Mouse (Mus musculus): Measurements from ENCODE around the gene Shb.
"Not testable (repeated sequence)": the region's sequence is repeated elsewhere in the genome, so short reads cannot be mapped to it uniquely, and the experiment has no call there.

Gene Shb

DNA sequence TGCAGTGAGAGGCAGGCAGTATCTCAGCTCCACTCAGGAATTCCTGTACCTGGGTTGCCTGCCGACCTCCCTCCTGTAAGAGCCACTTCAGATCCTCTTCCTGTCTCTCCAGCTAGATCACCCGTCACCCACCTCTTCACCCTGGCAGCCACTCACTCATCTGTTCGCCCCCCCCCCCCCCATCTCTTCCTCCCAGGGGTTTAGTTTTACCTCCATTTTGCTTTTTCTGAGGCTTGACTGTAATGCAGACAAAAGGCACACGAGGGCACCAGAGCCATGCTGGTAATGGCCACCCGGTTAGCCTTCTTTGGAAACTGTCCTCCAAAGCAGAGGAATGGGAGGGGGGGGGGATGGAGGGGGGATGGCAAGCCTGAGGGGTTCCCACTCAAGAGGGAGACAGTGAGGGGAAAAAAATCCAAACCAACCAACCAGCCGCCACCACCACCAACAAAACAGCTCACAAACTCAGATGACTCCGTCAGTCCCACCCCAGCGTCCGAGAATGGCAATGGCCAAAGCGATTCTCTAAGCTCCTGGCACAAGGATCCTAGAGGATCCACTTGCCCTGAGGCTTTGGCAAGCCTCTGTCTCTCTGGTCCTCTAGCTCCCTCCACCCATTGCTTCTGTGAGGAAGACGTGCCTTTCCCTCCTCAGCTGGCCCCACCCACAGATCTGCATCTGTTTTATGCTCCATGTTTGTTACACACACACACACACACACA, 113.9 kb downstream of the Shb start:
- DNase-seq (ENCODE audit: low spot score) = peak; percentile 62

DNA sequence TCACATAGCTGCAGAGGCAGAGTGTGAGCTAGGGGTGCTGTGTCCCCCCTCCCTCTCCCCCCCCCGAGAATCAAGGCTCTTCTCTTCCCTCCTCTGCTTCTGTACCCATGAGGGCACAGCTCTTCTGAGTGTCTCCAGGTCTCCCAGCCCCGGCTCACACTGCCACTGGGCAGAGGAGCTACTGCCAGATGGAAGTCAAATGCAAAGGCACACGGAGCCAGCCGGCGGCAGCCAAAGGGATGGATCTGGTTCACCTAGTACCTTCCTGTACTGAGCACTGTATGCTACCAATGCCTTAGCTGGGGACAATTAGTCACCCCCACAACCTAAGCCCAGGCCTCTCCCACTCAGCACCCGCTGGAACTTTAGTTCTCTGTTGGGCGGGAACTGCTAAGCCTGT, 116.0 kb downstream of the Shb start:
- DNase-seq (ENCODE audit: low spot score) = no peak

DNA sequence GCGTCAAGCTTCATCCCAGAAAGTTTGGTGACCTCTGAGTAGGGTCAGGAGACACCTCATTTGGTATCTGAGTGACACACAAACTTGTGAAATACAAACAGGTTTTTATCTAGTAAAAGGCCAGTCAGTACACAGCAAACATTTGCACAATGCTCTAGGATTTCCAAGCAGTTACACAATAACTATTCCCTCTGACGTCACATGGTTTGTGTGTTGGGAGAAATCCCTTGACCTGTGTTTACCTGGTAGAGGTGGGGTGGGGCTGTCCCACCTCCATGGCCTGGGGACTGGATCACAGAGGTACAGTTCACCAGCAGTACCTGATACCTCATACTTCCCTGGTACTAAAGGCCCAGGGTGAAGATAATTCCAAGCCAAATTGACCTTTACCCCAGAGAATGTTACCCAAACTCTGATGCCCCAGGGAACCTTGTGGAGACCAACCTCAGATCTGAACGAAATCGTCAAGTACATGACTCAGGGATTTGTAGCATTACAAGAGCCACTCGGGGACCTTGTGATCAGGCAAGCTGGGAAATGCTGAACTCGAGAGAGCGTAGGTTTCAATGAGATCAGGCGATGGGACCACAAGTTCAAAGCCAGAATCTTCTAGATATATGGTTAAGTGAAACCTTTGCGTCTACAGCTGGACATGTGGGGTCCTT, 118.5 kb downstream of the Shb start:
- DNase-seq (ENCODE audit: low spot score) = no peak

GRCm38 (mm10) chr4:45412433-45413192, 119.7 kb downstream of the Shb start:
- no peak for DNase-seq (ENCODE audit: low spot score)

GRCm38 (mm10) chr4:45411181-45411790, 121.0 kb downstream of the Shb start:
- no peak for DNase-seq (ENCODE audit: low spot score)

DNA sequence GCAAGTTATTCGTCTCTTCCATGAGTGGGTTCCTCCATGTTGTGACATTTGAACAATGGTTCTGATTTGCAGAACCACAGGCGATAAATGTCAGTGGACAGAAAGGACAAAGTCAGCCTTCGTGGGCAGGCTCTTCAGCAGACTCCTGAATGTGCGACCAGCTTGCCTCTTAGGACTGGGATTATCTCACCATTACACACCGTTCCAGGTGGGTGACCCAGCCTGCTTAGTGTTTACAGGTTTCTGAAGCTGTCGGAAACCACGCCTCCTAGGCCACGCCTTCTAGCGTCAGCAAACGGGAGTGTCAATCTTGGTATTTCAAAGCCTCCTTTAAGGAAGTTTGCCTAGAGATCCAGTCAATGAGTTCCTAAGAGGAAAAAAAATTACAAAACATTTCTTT, 123.0 kb downstream of the Shb start:
- peak; percentile 38 for DNase-seq (ENCODE audit: low spot score)

DNA sequence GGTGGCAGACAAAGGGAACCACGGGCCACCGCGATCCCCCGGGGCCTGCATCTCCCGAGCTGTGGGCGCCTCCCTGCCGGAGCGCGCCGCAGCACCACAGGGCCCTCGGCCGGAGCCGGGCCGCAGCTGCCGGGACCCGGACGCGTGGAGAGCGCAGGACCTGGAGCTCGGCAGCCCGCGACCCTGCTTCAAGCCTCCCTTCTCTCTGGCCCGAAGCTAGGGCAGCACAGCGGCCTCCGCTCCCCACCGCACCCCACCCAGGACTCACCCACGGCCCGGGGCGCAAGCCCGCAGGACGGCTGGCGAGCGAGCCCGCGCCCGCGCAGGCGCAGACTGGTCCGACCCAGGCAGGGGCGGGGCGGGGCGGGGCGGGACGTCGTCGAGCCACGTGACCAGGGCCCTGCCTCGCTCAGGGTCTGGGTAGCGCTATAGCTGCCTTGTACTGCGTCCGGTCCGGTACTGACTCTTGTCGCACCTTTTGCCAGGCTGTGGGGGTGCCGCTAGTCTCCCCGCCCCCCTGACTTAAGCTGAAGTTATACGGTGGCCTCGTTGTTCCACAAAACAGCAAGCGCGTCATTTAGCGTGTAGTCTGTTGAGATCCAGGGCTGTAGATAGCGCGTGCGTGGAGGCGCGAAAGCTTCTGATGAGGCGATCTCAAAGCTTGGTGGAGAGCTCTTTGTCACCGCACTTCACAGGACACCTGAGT, 123.7 kb downstream of the Shb start, which contains the start of gene Slc25a51:
Slc25a51 (minus strand) TSS at position 340 of the 706 bp plus-strand sequence.
- DNase-seq (ENCODE audit: low spot score) = peak; percentile 86

DNA sequence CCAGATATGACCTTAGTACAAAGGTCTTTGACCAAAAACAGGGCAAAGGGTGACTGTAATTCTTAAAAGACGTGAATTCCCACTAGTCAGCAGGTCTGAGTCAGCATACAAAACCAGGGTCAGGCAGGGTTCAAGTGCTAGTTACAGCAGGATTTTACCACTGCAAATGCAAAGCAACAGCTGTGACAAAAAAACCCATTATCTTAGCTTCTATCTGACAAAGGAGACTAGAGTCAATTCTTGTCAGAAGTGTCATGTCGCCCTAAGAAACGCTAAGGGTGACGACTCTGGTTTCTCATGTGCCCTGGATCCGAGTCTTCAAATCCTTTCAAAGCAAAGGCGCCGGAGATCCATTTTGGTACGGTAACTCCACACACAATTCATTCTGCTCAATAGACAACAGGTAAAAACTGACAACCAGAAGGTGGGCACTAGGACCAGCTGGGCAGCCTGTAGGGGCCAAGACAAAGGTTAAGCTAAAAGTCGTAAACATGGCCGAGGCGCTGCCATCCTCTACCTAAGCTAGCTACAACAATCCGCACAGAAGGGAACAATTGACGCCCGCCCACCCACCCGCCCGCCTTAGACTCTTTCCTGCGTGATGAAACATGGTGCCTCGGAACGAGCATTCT, 124.5 kb downstream of the Shb start:
- peak; percentile 25 for DNase-seq (ENCODE audit: low spot score)

DNA sequence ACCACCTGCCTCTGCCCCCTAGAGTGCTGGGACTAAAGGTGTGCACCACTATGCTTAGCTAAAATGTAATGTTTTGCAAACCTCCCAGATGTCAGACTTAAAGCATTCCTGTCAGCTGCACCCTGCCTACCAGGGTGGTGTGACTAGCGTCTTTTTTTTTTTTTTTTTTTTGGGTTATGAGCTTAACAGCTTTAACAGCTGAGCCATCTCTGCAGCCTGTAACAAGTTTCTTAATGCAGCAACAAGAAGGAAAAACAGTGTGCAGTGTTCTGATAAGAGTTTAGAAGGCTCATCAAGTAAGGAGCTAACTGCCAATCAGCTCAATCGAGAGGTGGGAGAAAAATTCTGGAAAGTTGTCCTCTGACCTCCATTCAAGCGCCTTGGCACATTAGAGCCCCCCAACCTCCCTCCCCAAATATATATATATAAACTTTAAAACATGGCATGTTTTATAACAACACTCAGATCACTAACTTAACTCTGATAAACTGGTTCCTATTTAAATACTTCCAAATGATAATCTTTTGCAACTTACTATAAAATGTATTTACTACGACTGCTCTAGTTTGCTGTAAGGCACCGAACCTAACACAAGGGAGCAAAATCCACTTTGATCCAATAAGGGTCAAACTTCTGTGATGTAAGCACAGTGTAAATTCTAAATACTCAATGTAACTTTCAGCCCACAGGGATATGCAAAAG, 125.1 kb downstream of the Shb start:
- no peak for DNase-seq (ENCODE audit: low spot score)

DNA sequence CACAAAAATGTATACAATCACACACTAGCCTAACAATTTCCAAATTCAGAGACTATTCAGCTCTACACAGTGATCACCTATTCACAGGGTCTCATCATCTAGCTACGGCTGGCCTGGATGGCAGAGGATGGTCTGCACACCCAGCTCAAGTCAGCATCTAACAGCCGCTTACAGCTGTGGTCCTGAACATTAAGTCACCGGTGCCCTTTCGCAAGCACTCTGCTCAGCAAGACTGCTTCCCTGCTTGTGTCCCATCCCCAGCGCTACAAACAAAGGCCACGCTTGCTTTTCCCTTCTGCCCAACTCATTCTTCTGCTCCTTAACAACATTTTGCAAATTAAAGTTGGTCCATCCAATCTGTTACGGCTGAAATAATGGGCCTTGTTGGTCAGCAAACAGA, 125.9 kb downstream of the Shb start:
- DNase-seq (ENCODE audit: low spot score) = no peak

DNA sequence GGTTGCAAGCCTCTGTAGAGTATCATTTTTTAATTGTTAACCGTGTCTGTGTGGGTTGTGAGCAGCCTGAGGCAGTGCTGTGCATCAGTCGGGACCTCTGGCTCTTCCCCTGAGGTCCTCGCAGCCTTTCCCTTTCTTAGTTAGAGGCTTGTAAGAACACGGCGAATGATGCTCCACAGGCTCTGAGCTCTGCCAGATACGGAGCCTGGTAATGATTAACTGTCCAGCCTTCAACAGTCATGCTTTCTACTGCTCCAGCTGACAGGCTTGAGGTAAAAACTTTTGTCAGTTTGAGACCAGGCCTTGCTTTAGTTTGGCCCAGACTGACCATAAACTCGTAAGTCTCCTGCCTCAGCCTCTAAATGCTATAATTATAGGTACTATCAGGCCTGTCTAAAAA, 127.0 kb downstream of the Shb start:
- peak; percentile 12 for DNase-seq (ENCODE audit: low spot score)

GRCm38 (mm10) chr4:45404086-45404485, 128.2 kb downstream of the Shb start:
- DNase-seq (ENCODE audit: low spot score) = no peak

DNA sequence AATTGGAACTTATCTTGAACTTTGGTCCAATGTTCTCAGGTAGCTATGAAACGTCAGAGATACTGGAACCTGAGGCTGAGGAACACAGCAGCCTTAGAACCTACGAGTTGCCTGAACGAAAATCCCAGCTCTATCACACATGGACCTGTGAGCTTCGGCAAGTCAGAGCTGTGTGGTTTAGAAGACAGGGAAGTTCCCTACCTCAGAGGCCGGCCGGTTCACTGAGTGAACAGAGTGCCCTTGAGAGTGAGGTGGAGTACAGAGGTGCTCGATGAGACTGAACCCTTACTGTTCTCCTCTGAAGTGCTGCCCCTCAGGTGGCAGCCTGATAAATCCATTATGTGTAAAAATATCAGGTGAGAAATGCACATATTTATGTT, 128.8 kb downstream of the Shb start:
- DNase-seq (ENCODE audit: low spot score) = no peak

- no peak for DNase-seq (ENCODE audit: low spot score)
These were observed 129.3 kb downstream of the Shb start for GRCm38 (mm10) chr4:45402878-45403498.

GRCm38 (mm10) chr4:45402281-45402680, 130.0 kb downstream of the Shb start:
- no peak for DNase-seq (ENCODE audit: low spot score)

DNA sequence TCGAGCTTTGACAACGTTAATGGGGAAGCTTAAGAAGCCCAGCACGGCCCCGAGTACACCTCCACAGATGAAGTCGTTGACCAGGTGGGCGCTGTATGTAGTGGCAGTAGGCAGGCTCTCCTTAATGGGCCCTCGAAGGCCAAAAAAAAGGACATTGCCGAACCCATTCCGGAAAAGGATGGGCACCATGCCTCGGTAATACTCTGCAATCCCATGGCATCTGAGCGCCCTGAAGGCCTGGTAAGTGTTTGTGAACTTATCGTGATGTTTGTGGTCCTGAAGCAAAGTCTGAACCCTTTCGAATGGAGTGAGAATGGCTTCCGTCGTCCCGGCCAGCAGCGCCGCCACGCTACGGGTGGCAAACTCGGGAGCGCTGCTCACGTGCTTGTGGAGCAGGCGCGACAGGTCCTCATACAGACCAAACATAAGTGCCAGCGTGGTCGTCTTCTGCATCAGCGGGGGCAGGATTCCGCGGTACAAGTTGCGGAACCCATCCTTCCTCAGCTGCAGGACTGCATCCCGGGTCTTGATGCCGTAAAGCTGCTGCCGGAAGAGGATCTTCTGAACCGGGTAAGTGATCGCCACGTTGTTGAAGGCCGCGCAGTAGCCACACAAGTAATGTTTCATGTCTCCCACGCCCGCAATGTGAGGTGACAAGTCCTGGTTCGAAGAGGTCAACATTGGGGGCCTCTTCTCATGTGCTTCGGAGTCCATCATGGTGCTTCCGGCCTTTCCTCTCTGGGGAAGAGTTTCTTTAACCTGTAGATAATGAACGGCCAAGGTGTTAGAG, 132.7 kb downstream of the Shb start:
- DNase-seq (ENCODE audit: low spot score) = no peak

GRCm38 (mm10) chr4:45398315-45398714, 134.0 kb downstream of the Shb start:
- DNase-seq (ENCODE audit: low spot score) = not testable (repeated sequence)

DNA sequence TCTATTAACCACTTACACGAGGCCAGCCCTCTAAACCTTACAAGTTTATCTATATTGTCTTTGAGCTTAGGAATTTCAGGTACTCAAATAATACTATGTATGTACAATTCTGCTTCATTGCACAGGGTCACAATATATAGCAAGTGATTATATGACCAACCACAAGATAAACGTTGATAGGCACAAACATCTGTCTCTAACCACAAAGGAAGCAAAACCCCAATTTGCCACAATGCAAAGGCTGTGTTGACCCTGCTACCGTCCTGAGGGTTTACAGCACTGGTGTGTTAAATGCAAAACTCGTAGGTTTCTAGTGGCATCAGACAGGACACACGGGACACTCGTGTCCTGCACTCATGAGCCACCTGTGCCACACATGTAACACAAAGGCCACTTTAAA, 136.1 kb downstream of the Shb start:
- not testable (repeated sequence) for DNase-seq (ENCODE audit: low spot score)

DNA sequence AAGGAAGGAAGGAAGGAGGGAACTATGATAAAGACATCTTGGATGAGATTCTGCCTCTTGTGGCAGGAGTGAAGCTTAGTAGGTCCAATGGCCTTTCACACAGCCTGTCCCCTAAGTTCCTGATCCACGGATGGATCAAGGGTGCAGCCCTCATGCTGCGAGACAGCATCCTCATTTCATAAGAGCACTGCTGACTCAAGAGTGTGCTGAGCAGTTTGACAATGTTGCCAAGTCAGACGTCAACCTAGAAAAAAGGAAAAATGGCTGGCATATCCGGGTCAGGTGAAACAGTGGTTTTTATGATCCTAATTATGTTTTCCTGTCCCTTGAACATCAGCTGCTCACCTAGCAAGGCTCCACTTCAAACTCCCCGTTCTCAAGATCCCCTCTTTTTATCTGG, 138.6 kb downstream of the Shb start:
- no peak for DNase-seq (ENCODE audit: low spot score)

- DNase-seq (ENCODE audit: low spot score) = no peak
These were observed 139.3 kb downstream of the Shb start for GRCm38 (mm10) chr4:45392994-45393393.
